Mouse (Mus musculus) liver, adult 2 months (tissue): Measurements from ENCODE around the gene BC004004.

Experiments
- CTCF ChIP-seq: fragments of 200-500 bp; IDR thresholded peaks from 2 replicates; pipeline ENCODE4 v1.5.1; 2011; ENCODE audit warnings: low read depth, low read length, control low read depth
- POLR2A ChIP-seq: fragments of 200-500 bp; IDR thresholded peaks from 2 replicates; pipeline ENCODE4 v1.6.1; 2011; ENCODE audit warnings: low read length, control low read depth; ENCODE audit not compliant: insufficient read depth; ENCODE audit errors: extremely low read depth

GRCm38 (mm10) chr17:29270148-29270698 is 1.6 kb downstream of the BC004004 start:
- no peak for TF ChIP-seq POLR2A
- TF ChIP-seq CTCF: no peak
